Mouse (Mus musculus) left cerebral cortex, postnatal 14 days (tissue): ENCODE measurements around the gene Vmn1r171. TPM values are rescaled to one million over a fixed set of nuclear protein-coding genes. Genes with fewer than 3 reads are reported as not detected.
"Not testable (repeated sequence)": the region's sequence is repeated elsewhere in the genome, so short reads cannot be mapped to it uniquely, and the experiment has no call there.

Source experiments
- DNase-seq, 2 experiments: peaks; one replicate each; pipeline ENCODE4 v3.0.0; 2021 to 2022; ENCODE audit warnings: low spot score in 2 of 2, mixed read lengths in 1 of 2
- intact Hi-C: fragments of 180-260 bp; cut with DNase I; formaldehyde crosslinking; loops from one replicate; pipeline ENCODE4 v1.15.1; 2025
- long read RNA-seq, 2 experiments: library from polyadenylated mRNA; stranded (forward); transcript quantifications; one replicate each; pipeline ENCODE4 v2.0.0; 2021
- total RNA-seq, 2 experiments: library from RNA; stranded (reverse); gene quantifications; 2 replicates each; pipeline ENCODE4 v1.2.3; 2021

Gene Vmn1r171
- total RNA-seq: not detected
- long read RNA-seq, experiment 1: 0 reads
- long read RNA-seq, experiment 2: 0 reads

- DNase-seq: no peak
- intact Hi-C loops: no loop called here
These were observed at the start of gene Vmn1r171 for GRCm38 (mm10) chr7:23630422-23630821. Gene Vmn1r171 (plus strand): TSS chr7:23630722.

GRCm38 (mm10) chr7:23605875-23606274 lies 24.6 kb upstream of the Vmn1r171 start, which contains the start of gene Vmn1r170:
Gene Vmn1r170 (plus strand): TSS chr7:23606175.
- DNase-seq: not testable (repeated sequence)

GRCm38 (mm10) chr7:23658016-23658415 lies 27.5 kb downstream of the Vmn1r171 start, which contains the start of gene Vmn1r172:
Gene Vmn1r172 (plus strand): TSS chr7:23658316.
- DNase-seq: no peak
- intact Hi-C loops: no loop called here

More at GRCm38 (mm10) chr7:23605875-23606274, 24.6 kb upstream of the Vmn1r171 start, which contains the start of gene Vmn1r170:
- intact Hi-C loops: not testable (repeated sequence)

Other genes with a start within 250 kb of the Vmn1r171 start
- not detected for gene Nlrp5, start 244.8 kb upstream of the Vmn1r171 start, total RNA-seq
- gene Vmn1r167, start 123.5 kb upstream of the Vmn1r171 start, total RNA-seq: not detected
- gene Vmn1r168, start 91.0 kb upstream of the Vmn1r171 start, total RNA-seq: not detected
- not detected for gene Vmn1r169, start 55.2 kb upstream of the Vmn1r171 start, total RNA-seq
- gene Vmn1r170, start 24.5 kb upstream of the Vmn1r171 start, total RNA-seq: not detected
- not detected for gene Vmn1r172, start 27.6 kb downstream of the Vmn1r171 start, total RNA-seq
- gene Vmn1r173, start 70.0 kb downstream of the Vmn1r171 start, total RNA-seq: not detected
- gene Vmn1r174, start 121.5 kb downstream of the Vmn1r171 start, total RNA-seq: not detected
- not detected for gene Vmn1r175, start 179.9 kb downstream of the Vmn1r171 start, total RNA-seq
- not detected for gene Vmn1r176, start 206.7 kb downstream of the Vmn1r171 start, total RNA-seq
- not detected for gene Vmn1r177, start 235.7 kb downstream of the Vmn1r171 start, total RNA-seq